Mouse (Mus musculus) stomach, postnatal 0 days (tissue): ENCODE data around the gene Inpp5k. TPM values are rescaled to one million over a fixed set of nuclear protein-coding genes. Genes with fewer than 3 reads are reported as not detected.
"Not testable (repeated sequence)": the region's sequence is repeated elsewhere in the genome, so short reads cannot be mapped to it uniquely, and the experiment has no call there.

Experiments used
- ATAC-seq: fragments of 200-750 bp; cut with Nextera tagmentation; 2 replicates; pipeline ENCODE4 v1.8.0; 2017; ENCODE audit not compliant: low FRiP score, low TSS enrichment
- DNase-seq: peaks from one replicate; pipeline ENCODE4 v3.0.0-alpha.2; 2016; ENCODE audit warnings: low spot score
- H3K27ac ChIP-seq: fragments of 300-500 bp; sonication (generic); replicated peaks from 2 replicates; pipeline ENCODE4 v1.5.1; 2014; ENCODE audit warnings: mild to moderate bottlenecking, control low read depth
- H3K27me3 ChIP-seq: fragments of 300-500 bp; sonication (generic); 2 replicates; pipeline ENCODE4 v1.6.1; 2014; ENCODE audit warnings: low read length; ENCODE audit not compliant: control insufficient read depth, insufficient read depth
- H3K36me3 ChIP-seq: fragments of 300-500 bp; sonication (generic); 2 replicates; pipeline ENCODE4 v1.6.1; 2014; ENCODE audit warnings: low read length, mixed read lengths; ENCODE audit not compliant: control insufficient read depth, insufficient read depth
- H3K4me1 ChIP-seq: fragments of 300-500 bp; sonication (generic); replicated peaks from 2 replicates; pipeline ENCODE4 v1.6.1; 2014; ENCODE audit warnings: antibody characterized with exemption; ENCODE audit not compliant: control insufficient read depth, insufficient read depth
- H3K4me2 ChIP-seq: fragments of 300-500 bp; sonication (generic); replicated peaks from 2 replicates; pipeline ENCODE4 v1.6.1; 2014; ENCODE audit warnings: low read depth, mild to moderate bottlenecking, control low read depth, moderate library complexity
- H3K4me3 ChIP-seq: fragments of 300-500 bp; sonication (generic); 2 replicates; pipeline ENCODE4 v1.5.1; 2014; ENCODE audit warnings: low read depth, low read length, control low read depth
- H3K9ac ChIP-seq: fragments of 300-500 bp; sonication (generic); 2 replicates; pipeline ENCODE4 v1.6.1; 2014; ENCODE audit warnings: mild to moderate bottlenecking, low read length, control low read depth, mixed read lengths
- H3K9me3 ChIP-seq: fragments of 300-500 bp; sonication (generic); 2 replicates; pipeline ENCODE4 v1.6.1; 2016; ENCODE audit warnings: low read length; ENCODE audit not compliant: control insufficient read depth
- CTCF ChIP-seq: IDR thresholded peaks from 2 replicates; pipeline ENCODE4 v1.5.1; 2016; ENCODE audit warnings: antibody characterized with exemption, low read depth, mild to moderate bottlenecking, moderate library complexity
- EP300 ChIP-seq: optimal IDR thresholded peaks from 2 replicates; pipeline ENCODE3; 2016; ENCODE audit warnings: antibody characterized with exemption
- WGBS: fragments of 180-500 bp; shearing (Covaris S2); extraction: QIAGEN DNeasy Blood & Tissue Kit; methylation state at CpG from one replicate; pipeline ENCODE4 v1.1.7; 2014; 5-methylcytosine and 5-hydroxymethylcytosine counted together
- polyA plus RNA-seq: library from polyadenylated mRNA; unstranded; fragments of >200 nt; fragmentation: Nextera tagmentation; extraction: Ambion mirVana; gene quantifications from 2 replicates; pipeline ENCODE4 v1.2.1, GENCODE M21; 2015

Inpp5k gene
- polyA plus RNA-seq, 1 experiment from 2014 or later, result 19.0 TPM

GRCm38 (mm10) chr11:75691047-75691446 lies 60.3 kb downstream of the Inpp5k start:
- ATAC-seq, result no peak
- H3K9ac ChIP-seq, result no peak overlapping the region
- H3K27me3 ChIP-seq, result no peaks in the 10 kb centered on the region
- no peaks in the 10 kb centered on the region for H3K9me3 ChIP-seq
- H3K36me3 ChIP-seq, result peaks cover 6% of the 10 kb centered on the region; the same call in 1 of the 2 replicates
- H3K4me2 ChIP-seq, result no peak overlapping the region
- no peaks in the 10 kb centered on the region for H3K4me1 ChIP-seq
- no peak for DNase-seq
- no peak overlapping the region for H3K4me3 ChIP-seq
- TF ChIP-seq CTCF (no peak), EP300 (no peak)
- H3K27ac ChIP-seq, result no peak overlapping the region

GRCm38 (mm10) chr11:75693570-75693969 lies 62.8 kb downstream of the Inpp5k start:
- Histone ChIP-seq H3K4me2 (no peak overlapping the region), H3K4me3 (no peak overlapping the region), H3K36me3 (peaks cover 12% of the 10 kb centered on the region), H3K27ac (no peak overlapping the region), H3K4me1 (no peaks in the 10 kb centered on the region), H3K9ac (no peak overlapping the region), H3K27me3 (no peaks in the 10 kb centered on the region), H3K9me3 (no peaks in the 10 kb centered on the region)
- DNase-seq (no peak), ATAC-seq (no peak)
- TF ChIP-seq CTCF (no peak), EP300 (no peak)
- WGBS, result 90% methylated on average over 5 of the region's 5 CpGs

GRCm38 (mm10) chr11:75697464-75697863 lies 66.7 kb downstream of the Inpp5k start:
- H3K36me3 ChIP-seq, result peaks cover 15% of the 10 kb centered on the region
- not testable (repeated sequence) for DNase-seq, H3K9me3 ChIP-seq, H3K4me1 ChIP-seq, H3K27me3 ChIP-seq, ATAC-seq, H3K4me3 ChIP-seq, H3K4me2 ChIP-seq, H3K27ac ChIP-seq, H3K9ac ChIP-seq
- WGBS, result 94% methylated on average over 3 of the region's 3 CpGs

Other genes with a start within 250 kb of the Inpp5k start
- 53.7 and 69.1 TPM in 2 replicates for gene Serpinf1, start 208.3 kb upstream of the Inpp5k start, polyA plus RNA-seq
- 17.8 and 19.7 TPM in 2 replicates for gene Serpinf2, start 191.4 kb upstream of the Inpp5k start, polyA plus RNA-seq
- 2.6 and 2.7 TPM in 2 replicates for gene Wdr81, start 176.3 kb upstream of the Inpp5k start, polyA plus RNA-seq
- 16.0 and 17.2 TPM in 2 replicates for gene Tlcd2, start 169.3 kb upstream of the Inpp5k start, polyA plus RNA-seq
- gene Prpf8, start 144.2 kb upstream of the Inpp5k start, polyA plus RNA-seq, result 15.8 and 16.0 TPM in 2 replicates
- 2.7 and 3.5 TPM in 2 replicates for gene Rilp, start 120.9 kb upstream of the Inpp5k start, polyA plus RNA-seq
- gene Scarf1, start 117.4 kb upstream of the Inpp5k start, polyA plus RNA-seq, result 2.8 and 2.9 TPM in 2 replicates
- 5.7 and 6.4 TPM in 2 replicates for gene Slc43a2, start 99.3 kb upstream of the Inpp5k start, polyA plus RNA-seq
- gene Pitpna, start 42.9 kb upstream of the Inpp5k start, polyA plus RNA-seq, result 79.3 and 84.3 TPM in 2 replicates
- 41.8 and 41.9 TPM in 2 replicates for gene Myo1c, start 19.5 kb downstream of the Inpp5k start, polyA plus RNA-seq
- 63.5 and 68.8 TPM in 2 replicates for gene Crk, start 48.3 kb downstream of the Inpp5k start, polyA plus RNA-seq
- gene Ywhae, start 101.9 kb downstream of the Inpp5k start, polyA plus RNA-seq, result 401 and 416 TPM in 2 replicates
- gene Doc2b, start 165.1 kb downstream of the Inpp5k start, polyA plus RNA-seq, result 0.65 and 0.75 TPM in 2 replicates